Mouse (Mus musculus): ENCODE measurements around the gene Hgd.

DNA sequence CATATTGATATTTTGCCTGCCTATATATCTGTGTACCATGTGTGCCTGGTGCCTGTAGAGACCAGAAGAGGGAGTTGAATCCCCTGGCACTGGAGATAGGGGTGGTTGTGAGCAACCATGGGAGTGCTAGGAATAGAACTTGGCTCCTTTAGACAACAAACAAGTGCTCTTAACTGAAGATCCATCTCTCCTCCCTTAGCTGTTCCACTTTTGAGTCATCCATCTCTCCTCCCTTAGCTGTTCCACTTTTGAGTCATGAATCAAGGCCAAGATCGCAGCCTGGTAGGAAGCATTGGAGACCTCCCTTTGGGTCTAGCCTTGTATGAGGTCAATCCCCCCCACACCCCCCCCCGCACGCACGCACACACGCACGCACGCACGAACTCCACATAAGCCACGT lies 34.6 kb downstream of the Hgd start:
- no peak for TF ChIP-seq POLR2A (IDR thresholded peaks at IDR 0.05; ENCODE audit: borderline replicate concordance, extremely low read depth, low read depth, low read length)
- no peak for TF ChIP-seq CTCF (IDR thresholded peaks at IDR 0.05; ENCODE audit: insufficient read depth, low read length)
